Mouse (Mus musculus) hindlimb bud, embryonic 11.5 days (tissue): ENCODE measurements around the gene Zfp652.

ENCODE experiments used
- DNase-seq: peaks from one replicate; pipeline ENCODE4 v3.0.0-alpha.2; 2012; ENCODE audit warnings: low read depth, low spot score; ENCODE audit errors: extremely low spot score

Zfp652 gene

GRCm38 (mm10) chr11:95830411-95831275 lies 118.2 kb downstream of the Zfp652 start:
- DNase-seq, result no peak

GRCm38 (mm10) chr11:95831276-95831619 lies 118.8 kb downstream of the Zfp652 start:
- no peak for DNase-seq

GRCm38 (mm10) chr11:95831641-95832040 lies 119.2 kb downstream of the Zfp652 start:
- no peak for DNase-seq

GRCm38 (mm10) chr11:95832129-95833005 lies 119.9 kb downstream of the Zfp652 start:
- no peak for DNase-seq

GRCm38 (mm10) chr11:95833006-95833570 lies 120.6 kb downstream of the Zfp652 start:
- DNase-seq, result no peak

- no peak for DNase-seq
Observed at GRCm38 (mm10) chr11:95833631-95834142, 121.2 kb downstream of the Zfp652 start.

- no peak for DNase-seq
Observed at GRCm38 (mm10) chr11:95834143-95834667, 121.7 kb downstream of the Zfp652 start.

- no peak for DNase-seq
Observed at GRCm38 (mm10) chr11:95834742-95835710, 122.6 kb downstream of the Zfp652 start.

GRCm38 (mm10) chr11:95835832-95836231 lies 123.4 kb downstream of the Zfp652 start:
- DNase-seq, result no peak

GRCm38 (mm10) chr11:95836433-95836832 lies 124.0 kb downstream of the Zfp652 start:
- DNase-seq, result no peak

GRCm38 (mm10) chr11:95837059-95837458 lies 124.6 kb downstream of the Zfp652 start, which contains the start of gene Gngt2:
Gene Gngt2 (plus strand): TSS chr11:95837216.
- no peak for DNase-seq

- DNase-seq, result no peak
Observed at GRCm38 (mm10) chr11:95838598-95838997, 126.1 kb downstream of the Zfp652 start.

- no peak for DNase-seq
Observed at GRCm38 (mm10) chr11:95838999-95839868, 126.8 kb downstream of the Zfp652 start.

GRCm38 (mm10) chr11:95840694-95841497 lies 128.4 kb downstream of the Zfp652 start:
- DNase-seq, result no peak

- DNase-seq, result no peak
Observed at GRCm38 (mm10) chr11:95841498-95841830, 129.0 kb downstream of the Zfp652 start.

GRCm38 (mm10) chr11:95842074-95842681 lies 129.7 kb downstream of the Zfp652 start, which contains the start of gene Abi3:
Gene Abi3 (minus strand): TSS chr11:95842476.
- no peak for DNase-seq

GRCm38 (mm10) chr11:95842953-95843352 lies 130.5 kb downstream of the Zfp652 start:
- DNase-seq, result no peak
